Mouse (Mus musculus) liver, adult (tissue): ENCODE results near the gene C030005K15Rik.

ENCODE experiments used
- GATA4 ChIP-seq: IDR thresholded peaks from 2 replicates; pipeline ENCODE4 v1.6.1; 2014; ENCODE audit warnings: mild to moderate bottlenecking, low read length; ENCODE audit not compliant: insufficient replicate concordance

The C030005K15Rik gene

DNA sequence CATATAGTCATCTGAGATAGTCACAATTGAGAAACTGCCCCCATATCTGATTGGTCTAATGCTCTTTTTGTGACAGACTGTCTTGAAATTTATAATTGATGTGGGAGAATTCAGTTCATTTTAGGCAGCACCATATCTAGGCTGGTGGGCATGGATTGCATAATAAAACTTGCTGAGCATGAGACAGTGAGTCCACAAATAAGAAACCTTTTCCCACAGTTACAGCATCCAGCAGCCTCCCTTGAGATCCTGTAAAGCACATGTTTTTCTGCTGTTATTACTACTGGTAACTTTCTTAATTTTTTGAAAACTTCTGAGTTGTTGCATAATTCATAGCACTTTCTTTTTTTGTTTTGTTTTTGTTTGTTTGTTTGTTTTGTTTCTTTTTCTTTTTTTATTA lies 43.6 kb downstream of the C030005K15Rik start:
- no peak for TF ChIP-seq GATA4
